Mouse (Mus musculus) CH12.LX (cell line): ENCODE results near the gene Iqgap1. TPM values are rescaled to one million over a fixed set of nuclear protein-coding genes. Genes with fewer than 3 reads are reported as not detected.

Experiments
- DNase-seq: peaks from one replicate; pipeline ENCODE4 v3.0.0-alpha.2; 2013; ENCODE audit errors: extremely low read depth
- H3K27ac ChIP-seq: 2 replicates; pipeline ENCODE4 v1.5.1; 2012; ENCODE audit warnings: low read depth, mild to moderate bottlenecking, control low read depth, moderate library complexity; ENCODE audit not compliant: insufficient read depth
- H3K27me3 ChIP-seq: replicated peaks from 2 replicates; pipeline ENCODE3; 2012; ENCODE audit warnings: inconsistent platforms
- H3K36me3 ChIP-seq, 2 experiments: replicated peaks in 1 of 2; 2 replicates each; pipeline versions ENCODE3 to v1.6.1; 2012; ENCODE audit warnings: inconsistent platforms in 1 of 2, low read length in 1 of 2, mild to moderate bottlenecking in 1 of 2, mixed read lengths in 1 of 2, moderate library complexity in 1 of 2; ENCODE audit not compliant: control insufficient read depth in 1 of 2, insufficient read depth in 1 of 2
- H3K4me1 ChIP-seq, 2 experiments: 2 replicates each; pipeline ENCODE4 v1.6.1; 2012; ENCODE audit warnings: inconsistent platforms in 1 of 2, moderate library complexity in 1 of 2; ENCODE audit not compliant: insufficient read depth in 2 of 2, control insufficient read depth in 1 of 2
- H3K4me2 ChIP-seq: 2 replicates; pipeline ENCODE4 v1.6.1; 2012; ENCODE audit warnings: low read depth, mild to moderate bottlenecking, control low read depth; ENCODE audit not compliant: poor library complexity, insufficient read depth, severe bottlenecking
- H3K4me3 ChIP-seq, 3 experiments: fragments of 150-350 bp in 1 of 3; sonication (generic) in 1 of 3; replicated peaks in 1 of 3; 2 replicates each; pipeline versions ENCODE3 to v1.5.1; 2011 to 2012; ENCODE audit warnings: low read depth in 2 of 3, low read length in 2 of 3, mild to moderate bottlenecking in 2 of 3, moderate library complexity in 2 of 3, control low read depth in 1 of 3, improper control_type of control experiment in 1 of 3, inconsistent platforms in 1 of 3, mixed read lengths in 1 of 3; ENCODE audit not compliant: poor library complexity in 1 of 3
- H3K79me2 ChIP-seq: replicated peaks from 2 replicates; pipeline ENCODE4 v1.6.1; 2012; ENCODE audit warnings: mild to moderate bottlenecking, moderate library complexity; ENCODE audit not compliant: control insufficient read depth, poor library complexity, insufficient read depth, severe bottlenecking; ENCODE audit errors: extremely low read depth
- H3K9ac ChIP-seq: 2 replicates; pipeline ENCODE4 v1.6.1; 2012; ENCODE audit warnings: low read depth, mild to moderate bottlenecking, control low read depth, moderate library complexity; ENCODE audit not compliant: insufficient read depth
- H3K9me3 ChIP-seq: replicated peaks from 2 replicates; pipeline ENCODE3; 2012; ENCODE audit warnings: low read length, inconsistent platforms, mixed read lengths
- CHD2 ChIP-seq: IDR thresholded peaks from 2 replicates; pipeline ENCODE4 v1.6.1; 2011; ENCODE audit warnings: low read length, improper control_type of control experiment
- CTCF ChIP-seq, 2 experiments: IDR thresholded peaks in 1 of 2; conservative IDR thresholded peaks in 1 of 2; 2 replicates each; pipeline ENCODE4 v1.5.1; 2011 to 2012; ENCODE audit warnings: low read depth in 2 of 2, low read length in 2 of 2, improper control_type of control experiment in 1 of 2, inconsistent platforms in 1 of 2, mild to moderate bottlenecking in 1 of 2, moderate library complexity in 1 of 2
- ETS1 ChIP-seq: conservative IDR thresholded peaks from 2 replicates; pipeline ENCODE4 v1.6.1; 2012; ENCODE audit warnings: low read depth, mild to moderate bottlenecking, inconsistent platforms, low read length, improper control_type of control experiment, moderate library complexity
- GABPA ChIP-seq: IDR thresholded peaks from 2 replicates; pipeline ENCODE4 v1.6.1; 2012; ENCODE audit warnings: low read depth, low read length, improper control_type of control experiment, inconsistent platforms; ENCODE audit not compliant: insufficient replicate concordance
- HCFC1 ChIP-seq: IDR thresholded peaks from 2 replicates; pipeline ENCODE4 v1.6.1; 2012; ENCODE audit warnings: low read depth, mild to moderate bottlenecking, inconsistent platforms, low read length, improper control_type of control experiment
- JUN ChIP-seq: IDR thresholded peaks from 2 replicates; pipeline ENCODE4 v1.6.1; 2011; ENCODE audit warnings: low read depth, mild to moderate bottlenecking, low read length, improper control_type of control experiment, moderate library complexity; ENCODE audit not compliant: insufficient read depth
- KAT2A ChIP-seq: IDR thresholded peaks from 2 replicates; pipeline ENCODE4 v1.6.1; 2012; ENCODE audit warnings: low read length, improper control_type of control experiment, inconsistent platforms; ENCODE audit not compliant: insufficient replicate concordance
- MAFK ChIP-seq: IDR thresholded peaks from 2 replicates; pipeline ENCODE4 v1.6.1; 2011; ENCODE audit warnings: low read length, improper control_type of control experiment; ENCODE audit not compliant: insufficient replicate concordance
- MAX ChIP-seq: IDR thresholded peaks from 2 replicates; pipeline ENCODE4 v1.6.1; 2011; ENCODE audit warnings: low read length, improper control_type of control experiment
- MAZ ChIP-seq: IDR thresholded peaks from 2 replicates; pipeline ENCODE4 v1.6.1; 2012; ENCODE audit warnings: low read depth, mild to moderate bottlenecking, inconsistent platforms, low read length, improper control_type of control experiment, moderate library complexity
- MEF2A ChIP-seq: IDR thresholded peaks from 2 replicates; pipeline ENCODE4 v1.6.1; 2014; ENCODE audit warnings: low read depth, mild to moderate bottlenecking, inconsistent platforms, low read length, improper control_type of control experiment, borderline replicate concordance
- MYC ChIP-seq: IDR thresholded peaks from 2 replicates; pipeline ENCODE4 v1.6.1; 2011; ENCODE audit warnings: low read depth, mild to moderate bottlenecking, improper control_type of control experiment, low read length
- NRF1 ChIP-seq: IDR thresholded peaks from 2 replicates; pipeline ENCODE4 v1.6.1; 2014; ENCODE audit warnings: low read depth, mild to moderate bottlenecking, inconsistent platforms, low read length, improper control_type of control experiment, moderate library complexity
- PAX5 ChIP-seq: IDR thresholded peaks from 2 replicates; pipeline ENCODE4 v1.6.1; 2012; ENCODE audit warnings: low read length, inconsistent platforms, mixed read lengths
- POLR2AphosphoS2 ChIP-seq: IDR thresholded peaks from 2 replicates; pipeline ENCODE4 v1.6.1; 2011; ENCODE audit warnings: low read depth, low read length, improper control_type of control experiment
- RAD21 ChIP-seq: IDR thresholded peaks from 2 replicates; pipeline ENCODE4 v1.6.1; 2011; ENCODE audit warnings: low read depth, mild to moderate bottlenecking, low read length, improper control_type of control experiment, moderate library complexity
- RCOR1 ChIP-seq: conservative IDR thresholded peaks from 2 replicates; pipeline ENCODE4 v1.6.1; 2012; ENCODE audit warnings: low read depth, mild to moderate bottlenecking, inconsistent platforms, low read length, improper control_type of control experiment
- SIN3A ChIP-seq: IDR thresholded peaks from 2 replicates; pipeline ENCODE4 v1.6.1; 2012; ENCODE audit warnings: low read length, improper control_type of control experiment, inconsistent platforms
- SMC3 ChIP-seq: IDR thresholded peaks from 2 replicates; pipeline ENCODE4 v1.6.1; 2011; ENCODE audit warnings: low read depth, low read length, improper control_type of control experiment
- TCF12 ChIP-seq: IDR thresholded peaks from 2 replicates; pipeline ENCODE4 v1.6.1; 2014; ENCODE audit warnings: low read depth, mild to moderate bottlenecking, inconsistent platforms, low read length, improper control_type of control experiment
- UBTF ChIP-seq: IDR thresholded peaks from 2 replicates; pipeline ENCODE4 v1.6.1; 2012; ENCODE audit warnings: low read depth, mild to moderate bottlenecking, inconsistent platforms, low read length, improper control_type of control experiment, moderate library complexity
- USF1 ChIP-seq: IDR thresholded peaks from 2 replicates; pipeline ENCODE4 v1.6.1; 2014; ENCODE audit warnings: low read depth, mild to moderate bottlenecking, inconsistent platforms, low read length, improper control_type of control experiment
- ZC3H11A ChIP-seq: IDR thresholded peaks from 2 replicates; pipeline ENCODE4 v1.6.1; 2012; ENCODE audit warnings: low read depth, mild to moderate bottlenecking, inconsistent platforms, low read length, improper control_type of control experiment
- ZKSCAN1 ChIP-seq: IDR thresholded peaks from 2 replicates; pipeline ENCODE4 v1.6.1; 2012; ENCODE audit warnings: low read depth, inconsistent platforms, low read length, improper control_type of control experiment, borderline replicate concordance
- ZNF384 ChIP-seq: IDR thresholded peaks from 2 replicates; pipeline ENCODE4 v1.6.1; 2012; ENCODE audit warnings: low read depth, low read length, improper control_type of control experiment, inconsistent platforms
- dilution Hi-C: fragments of 300-500 bp; cut with MboI; formaldehyde crosslinking; loops from 2 replicates; pipeline ENCODE4 v1.14.3; 2020; ENCODE audit warnings: low sequenced_read_pairs; ENCODE audit not compliant: extremely low pct_unique_long_range_greater_than_20kb, extremely low pct_ligation_motif_present
- in situ Hi-C: fragments of 300-500 bp; cut with MboI; formaldehyde crosslinking; loops from 3 replicates; pipeline ENCODE4 v1.14.3; 2019; ENCODE audit warnings: low sequenced_read_pairs, low pct_ligation_motif_present, low pct_unique_long_range_greater_than_20kb, mixed read lengths
- polyA plus RNA-seq: library from polyadenylated mRNA; unstranded; fragments of >175 nt; gene quantifications from 2 replicates; pipeline ENCODE4 v1.2.1, GENCODE M21; 2012; ENCODE audit warnings: low read depth; ENCODE audit not compliant: insufficient read length
- total RNA-seq, 2 experiments: library from RNA; depleted of rRNA; stranded (reverse); fragments of 300-350 nt in 1 of 2; fragments of >200 nt in 1 of 2; gene quantifications; 2 replicates each; pipeline ENCODE4 v1.2.3; 2012 to 2014

The Iqgap1 gene
- total and polyA plus RNA-seq, 3 experiments, result 49.6 to 126 (median 77.0) TPM

GRCm38 (mm10) chr7:80868686-80869085 lies 42.9 kb upstream of the Iqgap1 start:
- Histone ChIP-seq H3K36me3 (peaks cover 0 to 57% of the 10 kb centered on the region in 2 experiments), H3K9me3 (no peaks in the 10 kb centered on the region), H3K4me1 (peaks cover 0 to 14% of the 10 kb centered on the region in 2 experiments; a peak in 2 of 4 replicates), H3K27me3 (no peaks in the 10 kb centered on the region), H3K4me3 (no peak overlapping the region), H3K27ac (no peak overlapping the region), H3K79me2 (no peaks in the 10 kb centered on the region), H3K4me2 (no peak overlapping the region), H3K9ac (no peak overlapping the region)
- DNase-seq, result no peak
- dilution Hi-C loops, result no loop called here
- in situ Hi-C loops, result no loop called here
- TF ChIP-seq MAZ (no peak), MEF2A (no peak), GABPA (no peak), SMC3 (no peak), HCFC1 (no peak), RAD21 (no peak), CTCF (conservative IDR thresholded peaks at IDR 0.05 in 1 of 2, IDR thresholded peaks at IDR 0.05 in 1 of 2; ENCODE audit: low read depth in 2 of 2, low read length in 2 of 2) (no peak), TCF12 (no peak), MAX (no peak)

GRCm38 (mm10) chr7:80866514-80867147 lies 40.9 kb upstream of the Iqgap1 start:
- Histone ChIP-seq H3K4me3 (no peak overlapping the region), H3K9ac (no peak overlapping the region), H3K79me2 (no peaks in the 10 kb centered on the region), H3K36me3 (peaks cover 2 to 53% of the 10 kb centered on the region in 2 experiments), H3K4me1 (peaks cover 2 to 23% of the 10 kb centered on the region in 2 experiments; a peak in 2 of 4 replicates), H3K27me3 (no peaks in the 10 kb centered on the region), H3K9me3 (no peaks in the 10 kb centered on the region), H3K4me2 (no peak overlapping the region), H3K27ac (no peak overlapping the region)
- no peak for DNase-seq
- in situ Hi-C loops (no loop called here), dilution Hi-C loops (no loop called here)
- TF ChIP-seq ZNF384, result no peak
- no peak for TF ChIP-seq MYC
- no peak for TF ChIP-seq SIN3A
- TF ChIP-seq MAZ, result no peak
- no peak for TF ChIP-seq CTCF (conservative IDR thresholded peaks at IDR 0.05 in 1 of 2, IDR thresholded peaks at IDR 0.05 in 1 of 2; ENCODE audit: low read depth in 2 of 2, low read length in 2 of 2)
- TF ChIP-seq KAT2A, result no peak
- TF ChIP-seq GABPA, result no peak
- no peak for TF ChIP-seq PAX5
- TF ChIP-seq NRF1, result no peak
- no peak for TF ChIP-seq USF1
- no peak for TF ChIP-seq JUN
- TF ChIP-seq UBTF, result no peak
- no peak for TF ChIP-seq ETS1
- TF ChIP-seq POLR2AphosphoS2, result no peak
- TF ChIP-seq CHD2, result no peak
- TF ChIP-seq RCOR1, result no peak
- no peak for TF ChIP-seq ZKSCAN1
- TF ChIP-seq MAFK, result no peak
- TF ChIP-seq HCFC1, result no peak
- TF ChIP-seq ZC3H11A, result no peak
